Mouse (Mus musculus) C2C12 (cell line): ENCODE data around the gene Atxn7l2.

Experiments
- CEBPB ChIP-seq: IDR thresholded peaks from one replicate; pipeline ENCODE4 v1.6.1; 2011; ENCODE audit warnings: low read depth, mild to moderate bottlenecking, control low read depth, moderate library complexity
- CTCF ChIP-seq: IDR thresholded peaks from one replicate; pipeline ENCODE4 v1.5.1; 2011; ENCODE audit not compliant: control insufficient read depth, insufficient read depth, insufficient read length
- FOSL1 ChIP-seq: IDR thresholded peaks from one replicate; pipeline ENCODE4 v1.8.0; 2011; ENCODE audit warnings: mild to moderate bottlenecking, low read length; ENCODE audit not compliant: poor library complexity, insufficient read depth, severe bottlenecking
- MAX ChIP-seq: IDR thresholded peaks from one replicate; pipeline ENCODE4 v1.6.1; 2011; ENCODE audit warnings: mild to moderate bottlenecking, control low read depth
- MYOD1 ChIP-seq: IDR thresholded peaks from one replicate; pipeline ENCODE4 v1.6.1; 2011; ENCODE audit warnings: low read depth; ENCODE audit not compliant: control insufficient read depth, insufficient read length
- MYOG ChIP-seq: IDR thresholded peaks from one replicate; pipeline ENCODE4 v1.6.1; 2011; ENCODE audit not compliant: control insufficient read depth, insufficient read length; ENCODE audit errors: extremely low read depth
- USF1 ChIP-seq: IDR thresholded peaks from one replicate; pipeline ENCODE4 v1.6.1; 2011; ENCODE audit warnings: low read depth, mild to moderate bottlenecking, control low read depth, moderate library complexity

DNA sequence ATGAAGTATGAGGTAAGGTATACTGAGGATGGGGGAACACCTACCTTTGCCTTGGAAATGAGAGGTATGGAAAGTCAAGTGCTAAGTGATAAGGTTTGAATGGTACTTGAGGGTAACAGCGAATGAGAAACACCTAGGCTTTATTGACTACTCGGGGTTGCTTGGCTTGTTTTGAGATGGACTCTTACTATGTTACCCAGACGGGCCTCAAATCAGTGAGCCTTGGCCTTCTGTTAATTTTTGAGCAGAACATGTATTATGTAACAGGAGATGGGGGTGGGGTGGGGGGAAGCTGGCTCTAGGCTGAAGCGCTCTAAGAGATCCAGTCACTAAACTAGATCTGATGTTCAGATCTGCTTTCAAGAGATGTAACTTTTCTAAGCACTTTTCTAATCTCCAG, 20.9 kb upstream of the Atxn7l2 start:
- TF ChIP-seq CTCF (no peak), MAX (no peak), CEBPB (no peak), USF1 (no peak), MYOG (no peak), FOSL1 (no peak), MYOD1 (no peak)
